Mouse (Mus musculus) ES-E14 (cell line): ENCODE results near the gene Gm28047.

ENCODE experiments used
- CHD2 ChIP-seq: IDR thresholded peaks from 2 replicates; pipeline ENCODE4 v1.6.1; 2014; ENCODE audit warnings: mild to moderate bottlenecking, low read depth, low read length, inconsistent platforms
- ZNF384 ChIP-seq: IDR thresholded peaks from 2 replicates; pipeline ENCODE4 v1.6.1; 2012; ENCODE audit warnings: low read depth, low read length, inconsistent platforms

DNA sequence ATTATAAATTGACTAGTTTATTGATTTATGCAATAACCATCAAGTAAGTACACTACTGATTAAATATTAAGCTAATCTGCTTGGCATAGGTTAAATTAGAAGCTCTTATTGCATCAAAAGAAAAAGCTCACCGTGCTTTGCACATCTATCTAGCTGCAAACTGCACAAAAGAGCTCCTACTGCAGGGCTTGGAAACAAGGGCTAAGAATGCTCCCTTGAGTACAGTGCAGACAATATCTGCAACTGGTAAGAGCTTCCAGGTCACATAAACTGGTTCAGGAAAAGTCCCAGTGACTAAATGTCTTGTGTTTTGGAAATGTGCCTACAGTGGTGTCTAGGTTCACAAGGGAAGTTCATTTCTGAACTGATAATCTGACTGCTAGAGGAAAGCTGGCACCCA lies 62.4 kb downstream of the Gm28047 start:
- TF ChIP-seq ZNF384 (no peak), CHD2 (no peak)
